Mouse (Mus musculus) pancreas, adult 10 weeks (tissue): Measurements from ENCODE around the gene Olfr693. TPM values are rescaled to one million over a fixed set of nuclear protein-coding genes. Genes with fewer than 3 reads are reported as not detected.

Source experiments
- polyA plus RNA-seq: library from polyadenylated mRNA; stranded (reverse); fragments of 350-450 nt; fragmentation: Illumina TruSeq; extraction: RNeasy Lipid Tissue Mini Kit (QIAGEN cat#74804); gene quantifications from one replicate; pipeline ENCODE4 v1.2.3, GENCODE M21; 2015; ENCODE audit warnings: low read depth, low replicate concordance; ENCODE audit not compliant: insufficient read depth

Gene Olfr693
- not detected for polyA plus RNA-seq

GRCm38 (mm10) chr7:106680484-106680883, at the start of gene Olfr693:
Gene Olfr693 (minus strand): TSS chr7:106680584.

GRCm38 (mm10) chr7:106716296-106716695, 35.9 kb upstream of the Olfr693 start, which contains the start of gene Olfr695:
Gene Olfr695 (minus strand): TSS chr7:106716396.

GRCm38 (mm10) chr7:106691714-106692113, 11.3 kb upstream of the Olfr693 start, which contains the start of gene Olfr694:
Gene Olfr694 (minus strand): TSS chr7:106691814.

Other genes with a start within 250 kb of the Olfr693 start
- not detected for gene Olfr694, start 11.2 kb upstream of the Olfr693 start, polyA plus RNA-seq
- not detected for gene Olfr695, start 35.8 kb upstream of the Olfr693 start, polyA plus RNA-seq
- not detected for gene Olfr697, start 61.9 kb upstream of the Olfr693 start, polyA plus RNA-seq
- gene Olfr698, start 74.8 kb upstream of the Olfr693 start, polyA plus RNA-seq = not detected
- not detected for gene Olfr699, start 112.6 kb upstream of the Olfr693 start, polyA plus RNA-seq
- gene Olfr700, start 128.2 kb upstream of the Olfr693 start, polyA plus RNA-seq = not detected
- gene Olfr701, start 133.5 kb upstream of the Olfr693 start, polyA plus RNA-seq = not detected
- not detected for gene Olfr702, start 153.3 kb upstream of the Olfr693 start, polyA plus RNA-seq
- not detected for gene Olfr703, start 162.8 kb upstream of the Olfr693 start, polyA plus RNA-seq
- not detected for gene Olfr704, start 182.6 kb upstream of the Olfr693 start, polyA plus RNA-seq
- gene Olfr705, start 196.3 kb upstream of the Olfr693 start, polyA plus RNA-seq = not detected
- gene Olfr706, start 207.6 kb upstream of the Olfr693 start, polyA plus RNA-seq = not detected
- not detected for gene Olfr707, start 220.7 kb upstream of the Olfr693 start, polyA plus RNA-seq
- not detected for gene Olfr1532-ps1, start 227.4 kb upstream of the Olfr693 start, polyA plus RNA-seq